Mouse (Mus musculus) frontal cortex, adult 2 months (tissue): ENCODE data around the gene Trim17. TPM values are rescaled to one million over a fixed set of nuclear protein-coding genes. Genes with fewer than 3 reads are reported as not detected.

ENCODE experiments used
- DNase-seq, 2 experiments: peaks; one replicate each; pipeline ENCODE4 v3.0.0; 2022; ENCODE audit warnings: low spot score in 1 of 2; ENCODE audit errors: extremely low spot score in 1 of 2
- polyA plus RNA-seq: library from polyadenylated mRNA; depleted of rRNA; stranded (reverse); fragments of >200 nt; gene quantifications from 2 replicates; pipeline ENCODE4 v1.2.3, GENCODE M21; 2012; rRNA removed

Trim17 gene
- polyA plus RNA-seq = 7.8 and 9.7 TPM in 2 replicates

DNA sequence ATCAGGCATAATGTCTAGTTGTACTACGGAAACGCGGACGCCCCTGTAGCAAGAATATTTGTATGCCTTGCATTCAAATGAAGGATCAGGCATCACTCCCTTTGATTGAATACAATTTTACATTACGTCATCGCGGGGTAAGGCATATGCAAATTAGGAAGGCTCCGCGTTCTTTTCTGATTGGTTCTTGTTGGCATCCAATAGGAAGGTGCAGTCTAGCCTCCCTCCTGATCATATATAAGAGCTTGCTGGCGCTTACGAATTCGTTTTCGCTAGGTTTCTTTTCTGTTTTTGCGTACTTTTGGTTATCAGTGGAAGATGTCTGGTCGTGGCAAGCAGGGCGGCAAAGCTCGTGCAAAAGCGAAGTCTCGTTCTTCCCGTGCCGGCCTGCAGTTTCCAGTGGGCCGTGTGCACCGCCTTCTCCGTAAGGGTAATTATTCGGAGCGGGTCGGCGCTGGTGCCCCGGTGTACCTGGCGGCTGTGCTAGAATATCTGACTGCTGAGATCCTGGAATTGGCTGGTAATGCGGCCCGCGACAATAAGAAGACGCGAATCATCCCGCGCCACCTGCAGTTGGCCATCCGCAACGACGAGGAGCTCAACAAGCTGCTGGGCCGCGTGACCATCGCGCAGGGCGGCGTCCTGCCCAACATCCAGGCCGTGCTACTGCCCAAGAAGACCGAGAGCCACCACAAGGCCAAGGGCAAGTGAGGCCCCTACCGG is at the start of gene Trim17, which contains the start of gene Hist3h2a:
Gene Trim17, plus strand, starts transcription at position 266 of the 723 bp plus-strand sequence.
Gene Hist3h2a, plus strand, starts transcription at position 266 of the 723 bp plus-strand sequence.
- DNase-seq = peak; percentile 98

GRCm38 (mm10) chr11:58904838-58905237 is 49.6 kb upstream of the Trim17 start:
- DNase-seq = peak in 1 of 2 experiments; percentile 11

DNA sequence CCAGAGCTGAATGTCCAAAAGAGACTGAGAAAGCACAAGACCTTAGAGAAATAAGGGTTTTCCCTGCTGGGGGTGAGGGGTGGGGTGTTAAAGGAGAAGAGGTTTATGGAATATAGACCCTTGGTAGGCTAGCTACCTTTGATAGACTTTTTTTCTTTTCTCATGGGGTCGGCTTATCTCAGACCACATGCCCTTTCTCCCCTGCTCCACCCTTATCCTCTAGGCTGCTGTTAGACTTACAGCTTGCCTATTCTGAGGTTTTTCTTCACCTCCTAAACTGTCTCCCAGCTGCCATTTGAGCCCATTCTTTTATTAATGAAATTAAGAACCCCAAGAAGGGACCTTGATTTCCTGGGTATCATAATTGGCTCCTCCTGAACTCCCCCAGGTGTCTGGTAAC is 40.7 kb upstream of the Trim17 start:
- DNase-seq = no peak

DNA sequence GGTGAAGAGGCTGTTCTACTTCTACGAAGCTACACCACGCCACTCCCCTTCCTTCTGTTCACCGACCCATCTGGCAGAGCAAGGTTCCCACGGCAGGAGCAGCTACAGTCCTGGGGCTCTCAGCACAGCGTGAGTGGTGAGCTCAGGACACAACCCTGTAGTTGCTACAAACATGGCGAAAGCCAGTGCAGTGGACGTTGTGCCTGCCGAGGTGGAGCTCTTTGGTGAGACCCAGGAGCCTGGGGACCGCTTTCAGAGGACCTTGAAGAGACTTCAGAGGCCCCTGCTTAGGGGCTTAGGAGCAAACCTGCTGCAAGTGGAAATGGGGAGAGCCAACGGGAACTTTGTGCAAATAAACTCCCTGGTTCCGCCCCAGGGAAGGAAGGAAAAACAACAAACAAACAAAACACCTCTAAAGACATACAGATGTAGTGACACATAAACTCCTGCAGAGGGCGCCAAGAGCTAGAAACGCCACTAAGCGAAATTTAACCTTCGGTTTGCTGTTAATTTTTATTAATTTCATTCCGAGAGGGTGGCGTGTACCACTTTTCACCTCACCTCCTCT is 39.9 kb upstream of the Trim17 start:
- DNase-seq = peak in 1 of 2 experiments; percentile 39

- DNase-seq = peak in 1 of 2 experiments; percentile 53
Observed at GRCm38 (mm10) chr11:58916879-58917744, 37.4 kb upstream of the Trim17 start.

- DNase-seq = no peak
Observed at GRCm38 (mm10) chr11:58917745-58918366, 36.6 kb upstream of the Trim17 start, which contains the start of gene Btnl10. TSS of gene Btnl10 (plus strand) at chr11:58917908.

- DNase-seq = no peak
Observed at GRCm38 (mm10) chr11:58918759-58919158, 35.7 kb upstream of the Trim17 start.

- no peak for DNase-seq
Observed at GRCm38 (mm10) chr11:58922420-58922819, 32.1 kb upstream of the Trim17 start.

DNA sequence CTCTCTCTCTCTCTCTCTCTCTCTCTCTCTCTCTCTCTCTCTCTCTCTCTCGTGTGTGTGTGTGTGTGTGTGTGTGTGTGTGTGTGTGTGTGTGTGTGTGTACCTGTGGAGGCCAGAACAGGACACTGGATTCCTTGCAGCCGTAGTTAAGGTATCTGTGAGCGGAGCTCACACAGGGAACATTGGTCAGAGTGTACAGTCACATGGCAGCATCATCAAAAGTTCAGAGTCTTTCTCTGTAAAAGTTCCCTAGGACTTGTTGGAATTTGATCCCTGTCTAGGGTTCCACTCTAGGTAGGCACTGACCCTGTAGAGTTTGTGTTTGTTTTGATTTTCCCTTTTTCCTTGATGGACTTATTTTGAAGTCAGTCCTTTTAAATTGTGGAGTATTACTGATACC is 27.8 kb upstream of the Trim17 start:
- no peak for DNase-seq

DNA sequence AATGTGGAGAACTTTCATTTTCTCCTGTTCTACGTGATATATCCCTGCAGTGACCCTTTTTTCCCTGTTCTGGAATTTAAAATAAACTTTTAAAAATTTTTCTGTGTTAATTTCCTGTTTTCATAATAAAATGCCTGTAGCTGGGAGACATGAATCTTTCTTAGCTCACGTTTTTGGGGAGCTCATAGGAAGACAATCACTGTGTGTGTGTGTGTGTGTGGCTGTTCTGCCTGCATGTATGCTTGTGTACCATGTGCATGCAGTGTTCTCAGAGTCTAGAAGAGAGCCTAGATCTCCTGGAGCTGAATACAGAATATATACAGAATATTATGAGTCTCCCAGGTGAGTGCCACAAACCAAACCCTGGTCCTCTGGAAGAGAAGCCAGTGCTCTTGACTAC is 27.4 kb upstream of the Trim17 start:
- DNase-seq = no peak

GRCm38 (mm10) chr11:58927790-58928651 is 26.5 kb upstream of the Trim17 start:
- DNase-seq = no peak

DNA sequence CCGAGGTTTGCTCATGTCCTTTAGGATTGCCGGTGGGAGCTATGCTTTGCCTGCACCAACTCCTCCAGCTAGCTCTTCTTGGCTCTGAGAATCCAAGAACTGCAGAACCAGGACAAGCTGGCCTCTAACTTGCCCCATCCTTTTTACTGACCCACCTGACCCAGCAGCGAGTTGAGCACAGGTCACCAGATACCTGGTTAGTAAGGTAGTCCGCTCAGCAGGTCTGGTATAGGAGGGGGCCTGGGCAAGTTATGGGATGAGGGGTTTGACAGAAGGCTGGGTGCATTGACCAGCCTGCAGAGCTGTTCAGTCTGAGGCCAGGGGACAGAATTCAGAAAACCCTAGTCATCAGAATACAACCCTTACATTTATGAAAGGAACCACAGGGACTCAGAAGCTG is 25.4 kb upstream of the Trim17 start:
- DNase-seq = no peak

DNA sequence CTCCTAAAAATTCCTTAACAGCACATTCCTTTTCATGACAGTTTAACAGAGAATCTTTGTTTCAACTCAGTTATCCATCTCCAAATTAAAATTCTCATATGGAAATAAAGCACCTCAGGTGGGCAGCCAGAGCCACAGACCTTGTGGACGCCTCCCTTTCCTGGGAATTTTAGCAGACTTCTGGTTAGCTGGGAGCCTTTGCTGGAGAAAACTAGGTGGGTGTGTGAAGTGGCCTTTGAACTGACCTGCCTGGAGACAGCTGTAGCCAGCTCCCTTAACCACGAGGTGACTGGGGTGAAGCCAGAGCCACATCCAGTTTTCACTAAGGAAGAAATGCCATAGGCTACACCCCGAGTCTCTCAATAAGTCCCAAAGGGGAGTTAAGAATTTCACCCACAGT is 24.8 kb upstream of the Trim17 start:
- DNase-seq = no peak

DNA sequence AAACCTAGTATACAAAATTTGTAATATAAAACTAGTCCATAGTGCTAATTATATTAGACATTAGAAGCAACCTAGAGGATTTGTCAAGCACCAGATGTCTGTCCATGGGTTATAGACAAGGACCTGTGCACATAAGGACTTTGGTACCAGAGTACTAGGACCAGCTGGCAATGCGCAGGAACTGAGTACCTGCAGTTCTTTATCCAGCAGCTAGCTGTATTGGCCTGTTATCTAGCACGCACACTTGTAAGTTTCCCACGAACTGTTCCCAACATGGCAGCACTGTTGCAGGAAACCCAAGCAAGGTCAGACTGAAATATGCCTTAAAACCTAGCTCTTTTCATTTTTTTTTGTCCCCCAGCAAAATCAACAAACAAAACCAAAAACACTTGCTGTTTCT is 24.2 kb upstream of the Trim17 start:
- DNase-seq = no peak

DNA sequence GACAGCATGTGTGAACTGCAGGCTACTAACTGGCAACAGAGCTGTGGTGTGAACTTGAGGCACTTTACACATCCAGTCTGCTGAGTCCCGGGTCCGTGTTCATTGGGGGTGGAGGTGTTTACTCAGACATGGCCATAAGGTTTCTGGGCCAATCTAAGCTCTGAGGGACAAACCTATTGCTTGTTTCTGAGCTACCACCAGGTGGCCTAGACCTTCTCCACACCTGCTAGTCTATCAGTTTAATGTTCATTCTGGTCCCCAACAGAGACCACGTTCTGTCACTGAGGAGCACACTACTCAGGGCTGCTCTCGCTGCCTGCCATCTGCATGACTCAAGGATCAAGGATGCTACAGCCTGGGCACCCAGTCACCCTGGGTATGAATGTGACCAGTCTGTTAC is 22.9 kb upstream of the Trim17 start:
- DNase-seq = no peak

DNA sequence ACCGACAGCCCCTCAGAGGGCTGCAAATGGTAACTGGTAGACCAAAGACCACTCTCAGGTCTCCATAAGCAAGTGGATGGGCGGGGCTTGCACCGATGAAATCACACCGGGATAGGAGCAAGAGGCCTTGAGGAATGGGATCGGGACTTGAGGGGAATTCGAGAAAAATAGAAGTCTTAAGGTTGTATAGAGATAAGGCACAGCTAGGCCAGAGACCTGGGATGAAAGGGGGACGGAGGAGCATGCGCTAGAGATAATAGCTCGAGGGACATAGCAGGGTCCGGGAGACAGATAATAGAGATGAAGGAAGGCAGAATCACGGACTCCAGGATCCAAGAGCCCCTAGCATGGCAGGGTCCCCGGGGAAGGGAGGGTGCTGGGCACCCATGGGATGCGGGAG is 16.6 kb upstream of the Trim17 start:
- no peak for DNase-seq

DNA sequence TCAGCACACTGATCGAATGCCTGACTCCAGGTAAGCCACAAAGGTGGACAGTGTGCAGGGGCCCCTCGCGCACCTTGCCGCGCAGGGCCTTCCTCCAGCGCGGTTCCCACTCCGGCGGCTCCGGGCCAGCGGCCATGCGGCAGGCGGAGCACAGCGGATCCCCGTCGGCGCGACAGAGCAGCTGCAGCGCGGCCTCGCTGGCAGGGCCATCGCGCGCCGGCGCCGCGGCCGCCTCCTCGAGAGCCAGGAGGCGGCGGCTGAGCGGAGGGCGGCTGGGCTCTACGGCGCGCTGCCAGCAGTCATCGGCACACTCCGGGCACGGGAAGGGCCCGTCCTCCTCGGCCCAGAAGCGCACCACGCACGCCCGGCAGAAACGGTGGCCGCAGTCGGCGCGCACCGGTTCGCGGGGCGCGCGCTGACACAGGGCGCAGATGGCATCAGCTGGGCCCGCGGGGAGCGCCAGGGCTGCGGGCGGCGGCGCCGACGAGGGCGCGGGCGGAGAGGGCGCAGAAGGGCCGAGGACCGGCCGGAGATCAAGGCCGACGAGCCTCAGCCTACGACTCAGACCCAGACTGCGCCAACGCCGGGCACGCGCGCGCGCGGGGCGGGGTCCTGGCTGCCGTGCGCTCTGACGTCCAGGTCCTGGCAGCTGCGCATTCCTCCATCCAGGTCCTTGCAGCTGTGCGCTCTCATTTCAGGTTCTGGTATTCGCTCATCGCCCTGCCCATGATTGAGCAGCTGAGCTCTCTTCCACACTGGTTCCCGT is 16.0 kb upstream of the Trim17 start, which contains the start of gene Rnf187:
Gene Rnf187, minus strand, starts transcription at position 595 of the 766 bp plus-strand sequence.
- DNase-seq = peak; percentile 89 to 94

DNA sequence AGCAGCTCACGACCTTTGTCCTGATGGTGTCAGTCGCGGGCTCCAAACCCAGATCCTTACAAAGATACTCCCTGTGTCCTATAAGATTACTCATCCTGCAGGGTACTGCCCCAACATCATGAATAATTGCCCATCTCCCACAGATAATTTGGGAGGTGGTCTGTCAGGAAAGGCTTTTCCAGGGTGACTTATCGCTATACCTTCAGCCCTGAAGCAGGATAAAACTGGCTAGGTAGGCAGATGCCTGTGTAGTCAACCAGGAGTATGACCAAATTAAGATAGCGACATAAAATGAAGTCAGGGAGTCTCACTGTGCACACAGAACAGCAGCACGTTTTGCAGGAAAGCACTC is 15.4 kb upstream of the Trim17 start:
- no peak for DNase-seq

DNA sequence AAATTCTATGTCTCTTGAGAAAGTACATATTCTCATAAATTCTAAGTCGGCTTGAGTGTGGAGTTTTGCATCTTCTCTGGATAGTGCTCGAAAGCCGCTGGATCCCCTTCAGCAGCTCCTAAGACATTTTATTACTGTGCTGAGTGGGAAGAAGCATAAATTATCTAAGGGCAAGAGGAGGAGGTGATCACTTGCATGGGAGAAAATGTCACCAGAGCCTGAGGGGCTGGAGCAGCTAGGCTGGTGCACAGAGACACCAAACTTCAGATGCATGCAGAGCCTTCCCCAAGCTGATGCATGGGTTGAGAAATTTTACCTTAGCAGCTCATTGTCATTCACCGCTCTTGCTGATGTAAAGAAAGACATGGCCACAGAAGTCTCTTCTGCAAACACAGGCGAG is 10.3 kb upstream of the Trim17 start:
- DNase-seq = peak in 1 of 2 experiments; percentile 20
